Mouse (Mus musculus): ENCODE measurements at regions not wholly inside any gene's neighbourhood (a gene's known extent, or its start where the extent isn't known, plus 50 kb on each side); places are given as distances from the start of the nearest gene placed in this dataset.
A peak's percentile ranks its signal among the peaks of the same experiment; 100 is the strongest.

DNA sequence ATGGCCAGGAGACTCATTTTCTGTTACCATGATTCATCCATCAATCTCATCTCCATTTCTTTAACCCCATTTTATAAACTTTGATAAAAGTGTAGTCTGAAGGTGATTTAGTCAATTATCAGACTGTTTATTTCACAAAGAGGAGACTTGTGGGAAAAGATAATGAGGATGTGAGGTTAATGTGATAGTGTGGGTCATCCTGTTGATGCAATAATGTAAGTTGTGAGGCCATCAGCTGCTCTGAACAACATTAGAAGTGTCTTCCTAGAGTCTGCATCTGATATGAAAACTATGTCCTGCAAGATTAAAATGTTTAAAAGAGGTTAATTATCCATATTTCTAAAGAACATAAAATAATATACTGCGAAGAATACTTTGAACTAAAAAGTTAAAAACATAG, 842.8 kb downstream of the Pcdh17 start:
- TF ChIP-seq MAFK (IDR thresholded peaks at IDR 0.05; ENCODE audit: insufficient read depth, low read depth, low read length) (no peak), ZC3H11A (IDR thresholded peaks at IDR 0.05; ENCODE audit: borderline replicate concordance, low read depth, low read length) (no peak), ZNF384 (IDR thresholded peaks at IDR 0.05; ENCODE audit: low read depth, low read length) (no peak), CHD2 (IDR thresholded peaks at IDR 0.05; ENCODE audit: low read depth, low read length) (no peak), HCFC1 (IDR thresholded peaks at IDR 0.05; ENCODE audit: borderline replicate concordance, insufficient read depth, low read length) (no peak)
- Histone ChIP-seq H3K9me3 (ENCODE audit: control insufficient read depth, insufficient read depth, low read depth, low read length) (no peaks in the 10 kb centered on the region), H3K36me3 (ENCODE audit: control insufficient read depth, insufficient read depth, low read length, poor library complexity, severe bottlenecking) (no peaks in the 10 kb centered on the region), H3K9ac (ENCODE audit: insufficient read depth, low read depth, low read length, poor library complexity, severe bottlenecking) (no peak overlapping the region), H3K27ac (ENCODE audit: insufficient read depth, low read depth, low read length, poor library complexity, severe bottlenecking) (no peak overlapping the region), H3K4me3 (ENCODE audit: insufficient read depth in 1 of 2, low read depth in 1 of 2, low read length in 2 of 2, poor library complexity in 1 of 2, severe bottlenecking in 1 of 2) (no peak overlapping the region), H3K4me1 (ENCODE audit: control insufficient read depth in 2 of 2, insufficient read depth in 2 of 2, low read length in 2 of 2, poor library complexity in 1 of 2) (no peaks in the 10 kb centered on the region)
- DNase-seq (ENCODE audit: low read depth, low spot score) = no peak
- in situ Hi-C loops (cut with MboI; ENCODE audit: low sequenced_read_pairs in 2 of 2, unreplicated experiment in 2 of 2) = no loop called here

DNA sequence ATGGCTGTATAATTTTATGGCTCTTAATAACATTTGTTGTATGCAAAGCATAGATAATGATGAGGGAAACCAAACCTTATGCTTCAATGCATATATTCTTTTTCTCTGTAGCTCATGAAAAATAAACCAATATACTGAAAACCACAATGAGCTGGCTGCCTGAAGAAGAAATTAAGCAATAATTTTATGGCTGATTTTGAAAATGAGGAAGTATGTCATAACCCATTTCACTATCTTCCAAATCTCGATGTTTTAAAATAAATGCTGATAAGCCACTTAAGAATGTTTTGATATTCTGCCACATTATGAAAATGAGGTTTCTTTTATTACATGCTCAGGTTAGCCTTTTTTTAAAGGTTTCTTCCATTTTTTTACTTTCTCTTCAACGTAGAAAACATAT, 844.1 kb downstream of the Pcdh17 start:
- in situ Hi-C loops (cut with MboI; ENCODE audit: low sequenced_read_pairs in 2 of 2, unreplicated experiment in 2 of 2) = no loop called here
- no peaks in the 10 kb centered on the region for H3K9me3 ChIP-seq (ENCODE audit: control insufficient read depth, insufficient read depth, low read depth, low read length)
- no peaks in the 10 kb centered on the region for H3K4me1 ChIP-seq (ENCODE audit: control insufficient read depth in 2 of 2, insufficient read depth in 2 of 2, low read length in 2 of 2, poor library complexity in 1 of 2)
- H3K27ac ChIP-seq (ENCODE audit: insufficient read depth, low read depth, low read length, poor library complexity, severe bottlenecking) = no peak overlapping the region
- no peak overlapping the region for H3K9ac ChIP-seq (ENCODE audit: insufficient read depth, low read depth, low read length, poor library complexity, severe bottlenecking)
- TF ChIP-seq ZNF384 (IDR thresholded peaks at IDR 0.05; ENCODE audit: low read depth, low read length) (no peak), MAFK (IDR thresholded peaks at IDR 0.05; ENCODE audit: insufficient read depth, low read depth, low read length) (no peak), ZC3H11A (IDR thresholded peaks at IDR 0.05; ENCODE audit: borderline replicate concordance, low read depth, low read length) (no peak), CHD2 (IDR thresholded peaks at IDR 0.05; ENCODE audit: low read depth, low read length) (no peak), HCFC1 (IDR thresholded peaks at IDR 0.05; ENCODE audit: borderline replicate concordance, insufficient read depth, low read length) (no peak)
- H3K4me3 ChIP-seq (ENCODE audit: insufficient read depth in 1 of 2, low read depth in 1 of 2, low read length in 2 of 2, poor library complexity in 1 of 2, severe bottlenecking in 1 of 2) = no peak overlapping the region
- DNase-seq (ENCODE audit: low read depth, low spot score) = no peak
- H3K36me3 ChIP-seq (ENCODE audit: control insufficient read depth, insufficient read depth, low read length, poor library complexity, severe bottlenecking) = no peaks in the 10 kb centered on the region

DNA sequence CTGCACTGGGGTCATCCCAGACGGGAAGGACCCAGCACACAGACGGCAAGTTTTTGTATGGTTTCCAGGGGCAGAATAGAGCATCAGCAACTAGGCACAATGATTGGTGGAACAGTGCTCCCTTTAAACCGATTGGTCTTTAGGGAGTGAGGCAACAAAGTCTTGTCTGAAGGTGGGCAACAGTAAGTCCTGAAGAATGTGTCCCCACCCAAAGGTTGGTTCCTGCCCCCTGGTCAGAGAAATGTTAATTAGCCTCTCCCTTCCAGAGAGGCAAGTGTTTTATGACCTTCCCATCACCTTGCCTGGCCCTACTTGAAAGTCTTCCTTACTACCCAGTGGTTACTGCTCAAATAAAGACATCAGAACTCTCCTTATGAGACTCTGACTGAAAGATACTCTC, 855.6 kb downstream of the Pcdh17 start:
- Histone ChIP-seq H3K9ac (ENCODE audit: insufficient read depth, low read depth, low read length, poor library complexity, severe bottlenecking) (no peak overlapping the region), H3K36me3 (ENCODE audit: control insufficient read depth, insufficient read depth, low read length, poor library complexity, severe bottlenecking) (no peaks in the 10 kb centered on the region), H3K27ac (ENCODE audit: insufficient read depth, low read depth, low read length, poor library complexity, severe bottlenecking) (no peak overlapping the region), H3K4me3 (ENCODE audit: insufficient read depth in 1 of 2, low read depth in 1 of 2, low read length in 2 of 2, poor library complexity in 1 of 2, severe bottlenecking in 1 of 2) (no peak overlapping the region), H3K9me3 (ENCODE audit: control insufficient read depth, insufficient read depth, low read depth, low read length) (no peaks in the 10 kb centered on the region), H3K4me1 (ENCODE audit: control insufficient read depth in 2 of 2, insufficient read depth in 2 of 2, low read length in 2 of 2, poor library complexity in 1 of 2) (no peaks in the 10 kb centered on the region)
- TF ChIP-seq HCFC1 (IDR thresholded peaks at IDR 0.05; ENCODE audit: borderline replicate concordance, insufficient read depth, low read length) (no peak), CHD2 (IDR thresholded peaks at IDR 0.05; ENCODE audit: low read depth, low read length) (no peak), MAFK (IDR thresholded peaks at IDR 0.05; ENCODE audit: insufficient read depth, low read depth, low read length) (no peak), ZNF384 (IDR thresholded peaks at IDR 0.05; ENCODE audit: low read depth, low read length) (no peak), ZC3H11A (IDR thresholded peaks at IDR 0.05; ENCODE audit: borderline replicate concordance, low read depth, low read length) (no peak)
- DNase-seq (ENCODE audit: low read depth, low spot score) = peak; percentile 24
- in situ Hi-C loops (cut with MboI; ENCODE audit: low sequenced_read_pairs in 2 of 2, unreplicated experiment in 2 of 2) = no loop called here

DNA sequence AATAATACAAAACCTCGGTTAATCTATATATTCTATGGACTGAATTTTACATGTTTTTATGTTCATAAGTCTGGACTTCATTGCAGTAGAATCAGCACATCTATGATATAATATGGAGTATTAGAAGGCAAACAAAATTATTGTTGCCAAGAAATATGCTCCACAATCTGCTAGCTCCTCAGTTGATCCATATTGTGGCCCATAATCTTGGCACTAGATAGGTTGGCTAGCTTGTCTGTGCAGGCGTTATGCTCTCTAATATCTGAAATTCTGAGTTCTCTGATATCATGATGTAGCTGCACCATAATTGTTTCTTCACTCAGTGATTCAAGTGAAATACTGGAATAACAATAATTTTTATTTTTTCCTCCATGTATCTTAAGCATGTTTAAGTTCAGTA, 877.3 kb downstream of the Pcdh17 start:
- in situ Hi-C loops (cut with MboI; ENCODE audit: low sequenced_read_pairs in 2 of 2, unreplicated experiment in 2 of 2) = no loop called here
- Histone ChIP-seq H3K9me3 (ENCODE audit: control insufficient read depth, insufficient read depth, low read depth, low read length) (no peaks in the 10 kb centered on the region), H3K36me3 (ENCODE audit: control insufficient read depth, insufficient read depth, low read length, poor library complexity, severe bottlenecking) (no peaks in the 10 kb centered on the region), H3K9ac (ENCODE audit: insufficient read depth, low read depth, low read length, poor library complexity, severe bottlenecking) (no peak overlapping the region), H3K4me3 (ENCODE audit: insufficient read depth in 1 of 2, low read depth in 1 of 2, low read length in 2 of 2, poor library complexity in 1 of 2, severe bottlenecking in 1 of 2) (no peak overlapping the region), H3K4me1 (ENCODE audit: control insufficient read depth in 2 of 2, insufficient read depth in 2 of 2, low read length in 2 of 2, poor library complexity in 1 of 2) (no peaks in the 10 kb centered on the region), H3K27ac (ENCODE audit: insufficient read depth, low read depth, low read length, poor library complexity, severe bottlenecking) (no peak overlapping the region)
- DNase-seq (ENCODE audit: low read depth, low spot score) = no peak
- TF ChIP-seq MAFK (IDR thresholded peaks at IDR 0.05; ENCODE audit: insufficient read depth, low read depth, low read length) (no peak), ZNF384 (IDR thresholded peaks at IDR 0.05; ENCODE audit: low read depth, low read length) (no peak), HCFC1 (IDR thresholded peaks at IDR 0.05; ENCODE audit: borderline replicate concordance, insufficient read depth, low read length) (no peak), ZC3H11A (IDR thresholded peaks at IDR 0.05; ENCODE audit: borderline replicate concordance, low read depth, low read length) (no peak), CHD2 (IDR thresholded peaks at IDR 0.05; ENCODE audit: low read depth, low read length) (no peak)

DNA sequence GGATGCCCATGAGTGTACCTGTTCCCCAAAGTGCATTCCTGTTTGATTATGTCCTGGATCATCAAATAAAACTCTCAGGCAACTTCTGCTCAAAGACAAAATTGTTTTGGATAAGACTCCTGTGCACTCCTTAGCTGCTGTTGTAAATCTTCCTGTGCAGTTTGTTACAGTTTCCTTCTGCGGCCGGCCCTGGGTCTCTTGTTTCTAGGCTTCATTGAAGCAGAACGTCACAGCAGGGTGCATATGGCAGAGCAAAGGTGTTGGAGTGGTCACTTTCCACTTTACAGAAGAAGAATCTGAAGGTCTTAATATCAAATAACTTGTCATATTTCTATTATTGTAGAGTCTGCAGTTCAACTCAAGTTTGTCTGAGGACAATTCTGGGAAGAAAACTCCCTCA, 889.9 kb downstream of the Pcdh17 start:
- H3K27ac ChIP-seq (ENCODE audit: insufficient read depth, low read depth, low read length, poor library complexity, severe bottlenecking) = no peak overlapping the region
- no peaks in the 10 kb centered on the region for H3K4me1 ChIP-seq (ENCODE audit: control insufficient read depth in 2 of 2, insufficient read depth in 2 of 2, low read length in 2 of 2, poor library complexity in 1 of 2)
- in situ Hi-C loops (cut with MboI; ENCODE audit: low sequenced_read_pairs in 2 of 2, unreplicated experiment in 2 of 2) = no loop called here
- no peak overlapping the region for H3K9ac ChIP-seq (ENCODE audit: insufficient read depth, low read depth, low read length, poor library complexity, severe bottlenecking)
- no peak for TF ChIP-seq MAFK (IDR thresholded peaks at IDR 0.05; ENCODE audit: insufficient read depth, low read depth, low read length)
- TF ChIP-seq HCFC1 (IDR thresholded peaks at IDR 0.05; ENCODE audit: borderline replicate concordance, insufficient read depth, low read length) = no peak
- TF ChIP-seq CHD2 (IDR thresholded peaks at IDR 0.05; ENCODE audit: low read depth, low read length) = no peak
- no peak for TF ChIP-seq ZNF384 (IDR thresholded peaks at IDR 0.05; ENCODE audit: low read depth, low read length)
- no peak for TF ChIP-seq ZC3H11A (IDR thresholded peaks at IDR 0.05; ENCODE audit: borderline replicate concordance, low read depth, low read length)
- H3K4me3 ChIP-seq (ENCODE audit: insufficient read depth in 1 of 2, low read depth in 1 of 2, low read length in 2 of 2, poor library complexity in 1 of 2, severe bottlenecking in 1 of 2) = no peak overlapping the region
- no peaks in the 10 kb centered on the region for H3K36me3 ChIP-seq (ENCODE audit: control insufficient read depth, insufficient read depth, low read length, poor library complexity, severe bottlenecking)
- no peaks in the 10 kb centered on the region for H3K9me3 ChIP-seq (ENCODE audit: control insufficient read depth, insufficient read depth, low read depth, low read length)
- no peak for DNase-seq (ENCODE audit: low read depth, low spot score)
